Mouse (Mus musculus) stomach, embryonic 15.5 days (tissue): ENCODE data around the gene Rgs13. TPM values are rescaled to one million over a fixed set of nuclear protein-coding genes. Genes with fewer than 3 reads are reported as not detected.

Experiments used
- ATAC-seq: fragments of 200-750 bp; cut with Nextera tagmentation; 2 replicates; pipeline ENCODE4 v1.8.0; 2017; ENCODE audit warnings: low read depth, moderate number of reproducible peaks, moderate TSS enrichment; ENCODE audit not compliant: insufficient read depth, low FRiP score
- H3K27ac ChIP-seq: fragments of 300-500 bp; sonication (generic); 2 replicates; pipeline ENCODE4 v1.5.1; 2015; ENCODE audit warnings: mild to moderate bottlenecking, inconsistent platforms
- H3K27me3 ChIP-seq: fragments of 300-500 bp; sonication (generic); replicated peaks from 2 replicates; pipeline ENCODE4 v1.6.1; 2015; ENCODE audit warnings: inconsistent platforms
- H3K36me3 ChIP-seq: fragments of 300-500 bp; sonication (generic); 2 replicates; pipeline ENCODE4 v1.6.1; 2015; ENCODE audit warnings: inconsistent platforms
- H3K4me1 ChIP-seq: fragments of 300-500 bp; sonication (generic); 2 replicates; pipeline ENCODE4 v1.6.1; 2015; ENCODE audit warnings: inconsistent platforms
- H3K4me2 ChIP-seq: fragments of 300-500 bp; sonication (generic); 2 replicates; pipeline ENCODE4 v1.6.1; 2015; ENCODE audit warnings: mild to moderate bottlenecking, inconsistent platforms
- H3K4me3 ChIP-seq: fragments of 300-500 bp; sonication (generic); replicated peaks from 2 replicates; pipeline ENCODE4 v1.5.1; 2015; ENCODE audit warnings: inconsistent platforms
- H3K9ac ChIP-seq: fragments of 300-500 bp; sonication (generic); 2 replicates; pipeline ENCODE4 v1.6.1; 2015; ENCODE audit warnings: inconsistent platforms
- H3K9me3 ChIP-seq: fragments of 300-500 bp; sonication (generic); 2 replicates; pipeline ENCODE4 v1.6.1; 2016; ENCODE audit warnings: inconsistent platforms
- WGBS: fragments of 180-500 bp; shearing (Covaris S2); methylation state at CpG from one replicate; pipeline ENCODE4 v1.1.7; 2015; 5-methylcytosine and 5-hydroxymethylcytosine counted together
- polyA plus RNA-seq: library from polyadenylated mRNA; unstranded; fragments of >200 nt; fragmentation: Nextera tagmentation; extraction: Ambion mirVana; gene quantifications from 2 replicates; pipeline ENCODE4 v1.2.1, GENCODE M21; 2015

Gene Rgs13
- polyA plus RNA-seq, 1 experiment from 2014 or later, result 0.12 TPM

DNA sequence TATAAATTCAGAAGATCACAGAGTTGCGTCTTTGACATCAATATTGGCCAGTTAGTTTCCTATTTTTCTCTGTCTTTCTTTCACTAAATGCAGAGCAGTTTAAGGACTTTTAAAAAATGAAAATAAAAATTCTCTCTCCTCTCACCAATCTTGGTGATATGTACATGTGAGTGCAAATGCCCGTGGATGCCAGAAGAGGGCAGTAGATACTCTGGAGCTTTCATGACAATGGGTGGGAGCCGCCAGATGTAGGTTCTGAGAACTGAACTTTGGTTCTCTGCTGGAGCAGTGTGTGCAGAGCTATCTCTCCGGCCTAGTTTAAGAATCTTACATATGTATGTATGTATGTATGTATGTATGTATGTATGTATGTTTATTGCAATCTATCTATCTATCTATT is 2.4 kb upstream of the Rgs13 start:
- no peak for ATAC-seq
- WGBS, result 91% methylated on average over 4 of the region's 4 CpGs
- Histone ChIP-seq H3K36me3 (no peaks in the 10 kb centered on the region), H3K4me2 (no peak overlapping the region), H3K27ac (no peak overlapping the region), H3K27me3 (no peaks in the 10 kb centered on the region), H3K4me1 (no peaks in the 10 kb centered on the region), H3K4me3 (no peak overlapping the region), H3K9ac (no peak overlapping the region), H3K9me3 (no peaks in the 10 kb centered on the region)

DNA sequence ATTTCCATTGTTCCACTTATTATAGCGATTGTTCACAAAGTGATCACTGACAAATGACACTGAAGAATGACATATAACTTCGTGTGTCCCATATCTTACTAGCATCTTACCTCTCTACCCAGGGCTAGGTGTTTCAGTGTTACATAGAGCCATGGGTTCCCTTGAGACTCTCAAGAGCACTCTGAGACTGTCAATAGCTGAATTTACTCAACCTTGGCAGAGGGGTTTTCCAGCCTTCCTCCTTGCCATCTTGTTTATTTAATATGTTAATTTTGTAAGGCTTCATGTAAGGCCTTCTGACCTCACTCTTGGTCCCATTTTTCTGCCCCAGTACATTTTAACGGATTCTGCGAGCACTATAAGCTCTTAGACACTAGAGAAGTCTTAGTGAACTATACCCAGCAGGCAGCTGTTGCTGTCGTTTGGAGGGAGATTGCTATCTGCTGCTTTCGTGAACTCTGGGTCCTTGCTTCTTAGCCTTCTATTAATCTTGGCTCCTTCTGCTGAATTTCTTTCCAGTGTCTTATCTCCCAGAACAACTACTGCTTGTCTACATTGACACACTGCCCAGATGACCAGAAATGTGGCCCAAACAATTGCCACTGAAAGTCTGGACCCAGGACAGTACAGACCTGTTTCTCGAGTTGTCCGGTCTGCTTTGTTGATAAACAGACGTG is 1.2 kb upstream of the Rgs13 start:
- Histone ChIP-seq H3K4me1 (no peaks in the 10 kb centered on the region), H3K27me3 (no peaks in the 10 kb centered on the region), H3K27ac (no peak overlapping the region), H3K4me2 (no peak overlapping the region), H3K9ac (no peak overlapping the region), H3K36me3 (no peaks in the 10 kb centered on the region), H3K9me3 (no peaks in the 10 kb centered on the region), H3K4me3 (no peak overlapping the region)
- ATAC-seq, result no peak
- 65% methylated on average over 9 of the region's 9 CpGs for WGBS

- H3K9me3 ChIP-seq, result no peaks in the 10 kb centered on the region
- H3K4me1 ChIP-seq, result no peaks in the 10 kb centered on the region
- ATAC-seq, result no peak
- no peak overlapping the region for H3K4me3 ChIP-seq
- no peak overlapping the region for H3K9ac ChIP-seq
- H3K27me3 ChIP-seq, result no peaks in the 10 kb centered on the region
- no peak overlapping the region for H3K27ac ChIP-seq
- no peak overlapping the region for H3K4me2 ChIP-seq
- no peaks in the 10 kb centered on the region for H3K36me3 ChIP-seq
Measured at GRCm38 (mm10) chr1:144177620-144178019, 448 bp upstream of the Rgs13 start.

DNA sequence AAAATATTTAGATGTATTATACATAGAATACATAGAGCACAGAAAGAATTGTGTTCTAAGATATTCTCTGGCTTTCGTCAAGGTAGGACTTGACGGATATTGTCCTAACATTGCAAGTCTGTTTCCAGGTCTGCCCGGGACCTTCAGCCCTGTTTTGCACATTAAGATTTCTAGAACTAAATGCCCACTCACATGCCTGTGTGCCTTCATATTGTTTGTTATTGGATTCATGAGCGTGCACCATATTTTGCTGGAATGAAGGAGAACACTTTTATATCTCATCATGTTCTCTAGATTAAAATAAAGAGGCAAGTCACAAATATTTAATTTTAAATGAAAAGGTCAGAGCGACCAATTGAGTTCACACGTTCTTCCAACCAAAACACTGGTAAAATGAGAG is 2.4 kb downstream of the Rgs13 start:
- H3K27ac ChIP-seq, result no peak overlapping the region
- 79% methylated on average over 6 of the region's 6 CpGs for WGBS
- H3K27me3 ChIP-seq, result no peaks in the 10 kb centered on the region
- no peaks in the 10 kb centered on the region for H3K36me3 ChIP-seq
- no peak overlapping the region for H3K9ac ChIP-seq
- no peak for ATAC-seq
- H3K4me3 ChIP-seq, result no peak overlapping the region
- no peaks in the 10 kb centered on the region for H3K9me3 ChIP-seq
- no peak overlapping the region for H3K4me2 ChIP-seq
- no peaks in the 10 kb centered on the region for H3K4me1 ChIP-seq

DNA sequence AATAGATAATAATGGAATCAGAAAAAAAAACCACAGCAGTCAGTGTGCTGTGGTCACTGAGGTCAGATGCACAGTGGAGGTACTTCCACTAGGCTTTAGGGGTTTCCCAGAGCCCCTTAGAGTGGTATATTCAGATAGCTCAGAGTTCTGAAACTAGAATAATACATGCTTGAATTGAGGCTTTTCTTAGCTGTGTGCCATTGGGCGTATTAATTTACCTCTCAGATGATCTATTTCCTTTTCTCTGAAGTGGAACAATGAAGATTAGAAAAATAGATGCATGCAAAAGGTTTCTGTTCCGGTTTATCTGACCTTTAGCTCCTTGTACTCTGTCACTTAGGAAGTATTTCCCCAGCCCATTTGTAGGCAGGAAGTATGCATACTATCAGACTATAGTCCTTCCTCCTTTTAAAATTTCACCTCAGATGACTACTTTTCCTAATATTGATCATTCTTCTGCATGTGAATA is 3.6 kb downstream of the Rgs13 start:
- H3K9me3 ChIP-seq, result no peaks in the 10 kb centered on the region
- 73% methylated on average over 2 of the region's 2 CpGs for WGBS

GRCm38 (mm10) chr1:144168921-144169320 is 8.3 kb downstream of the Rgs13 start:
- Histone ChIP-seq H3K9me3 (no peaks in the 10 kb centered on the region), H3K27me3 (no peaks in the 10 kb centered on the region), H3K4me1 (no peaks in the 10 kb centered on the region), H3K4me2 (no peak overlapping the region), H3K9ac (no peak overlapping the region), H3K36me3 (no peaks in the 10 kb centered on the region), H3K4me3 (no peak overlapping the region), H3K27ac (no peak overlapping the region)
- no peak for ATAC-seq
- WGBS, result 81% methylated on average over 4 of the region's 4 CpGs

More for the DNA sequence above, 3.6 kb downstream of the Rgs13 start:
- no peak for ATAC-seq
- H3K36me3 ChIP-seq, result no peaks in the 10 kb centered on the region
- no peak overlapping the region for H3K4me3 ChIP-seq
- H3K27me3 ChIP-seq, result no peaks in the 10 kb centered on the region
- no peaks in the 10 kb centered on the region for H3K4me1 ChIP-seq
- no peak overlapping the region for H3K27ac ChIP-seq
- no peak overlapping the region for H3K4me2 ChIP-seq
- no peak overlapping the region for H3K9ac ChIP-seq

GRCm38 (mm10) chr1:144167761-144168160 is 9.4 kb downstream of the Rgs13 start:
- H3K27ac ChIP-seq, result no peak overlapping the region
- no peak for ATAC-seq
- no peaks in the 10 kb centered on the region for H3K27me3 ChIP-seq
- no peaks in the 10 kb centered on the region for H3K9me3 ChIP-seq
- no peak overlapping the region for H3K9ac ChIP-seq
- no peak overlapping the region for H3K4me3 ChIP-seq
- no peaks in the 10 kb centered on the region for H3K4me1 ChIP-seq
- no peaks in the 10 kb centered on the region for H3K36me3 ChIP-seq
- H3K4me2 ChIP-seq, result no peak overlapping the region
- WGBS, result 58% methylated on average over 1 of the region's 1 CpGs

DNA sequence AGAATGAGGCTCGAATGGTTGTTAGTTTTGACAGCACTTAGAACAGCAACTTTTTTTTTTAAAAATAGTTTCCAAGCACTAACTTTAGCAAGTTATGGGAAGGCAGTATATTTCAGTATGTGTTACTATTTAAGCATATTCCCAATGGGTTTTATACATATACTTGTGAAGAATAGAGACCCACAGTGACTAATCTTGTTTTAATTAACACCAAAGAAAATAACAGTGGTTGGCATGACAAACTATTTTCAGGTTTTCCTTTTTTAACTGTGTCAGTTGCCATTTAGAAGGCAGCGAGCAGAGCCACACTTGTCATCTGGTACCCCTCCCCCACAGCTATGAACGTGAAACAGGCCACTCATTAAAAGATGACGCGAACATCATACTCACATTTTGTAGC is 10.3 kb downstream of the Rgs13 start:
- H3K9ac ChIP-seq, result no peak overlapping the region
- 79% methylated on average over 5 of the region's 5 CpGs for WGBS
- ATAC-seq, result no peak
- H3K36me3 ChIP-seq, result no peaks in the 10 kb centered on the region
- no peaks in the 10 kb centered on the region for H3K27me3 ChIP-seq
- H3K27ac ChIP-seq, result no peak overlapping the region
- no peak overlapping the region for H3K4me2 ChIP-seq
- no peaks in the 10 kb centered on the region for H3K4me1 ChIP-seq
- no peaks in the 10 kb centered on the region for H3K9me3 ChIP-seq
- no peak overlapping the region for H3K4me3 ChIP-seq

- H3K4me1 ChIP-seq, result no peaks in the 10 kb centered on the region
- WGBS, result 91% methylated on average over 2 of the region's 2 CpGs
- H3K4me3 ChIP-seq, result no peak overlapping the region
- H3K4me2 ChIP-seq, result no peak overlapping the region
- no peaks in the 10 kb centered on the region for H3K9me3 ChIP-seq
- no peaks in the 10 kb centered on the region for H3K27me3 ChIP-seq
- H3K36me3 ChIP-seq, result no peaks in the 10 kb centered on the region
- no peak overlapping the region for H3K27ac ChIP-seq
- no peak overlapping the region for H3K9ac ChIP-seq
- ATAC-seq, result no peak
Measured at GRCm38 (mm10) chr1:144166275-144166674, 10.9 kb downstream of the Rgs13 start.

DNA sequence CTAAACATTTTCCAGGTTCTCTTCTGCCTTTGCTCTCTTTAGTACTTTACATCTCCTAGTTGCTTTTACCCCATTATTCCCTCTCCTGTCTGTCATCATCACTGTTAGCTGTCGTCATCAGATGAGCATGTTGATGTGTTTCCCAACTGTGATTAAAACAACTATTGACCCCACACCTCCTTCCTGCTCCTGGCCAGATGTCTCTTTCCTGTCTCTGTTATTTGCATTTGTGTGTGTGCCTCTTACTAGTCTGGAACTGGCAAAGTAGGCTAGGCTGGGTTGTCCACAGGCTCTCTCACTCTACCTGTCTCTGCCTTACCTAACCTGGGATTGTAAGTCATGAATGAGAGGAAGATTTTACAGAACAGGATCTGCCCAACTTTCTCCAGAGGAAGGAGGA is 24.6 kb downstream of the Rgs13 start:
- no peak overlapping the region for H3K4me2 ChIP-seq
- H3K27ac ChIP-seq, result no peak overlapping the region
- no peak overlapping the region for H3K4me3 ChIP-seq
- no peaks in the 10 kb centered on the region for H3K27me3 ChIP-seq
- no peak overlapping the region for H3K9ac ChIP-seq
- H3K4me1 ChIP-seq, result no peaks in the 10 kb centered on the region
- H3K9me3 ChIP-seq, result no peaks in the 10 kb centered on the region
- H3K36me3 ChIP-seq, result no peaks in the 10 kb centered on the region
- WGBS, result 41% methylated on average over 1 of the region's 1 CpGs
- ATAC-seq, result no peak

DNA sequence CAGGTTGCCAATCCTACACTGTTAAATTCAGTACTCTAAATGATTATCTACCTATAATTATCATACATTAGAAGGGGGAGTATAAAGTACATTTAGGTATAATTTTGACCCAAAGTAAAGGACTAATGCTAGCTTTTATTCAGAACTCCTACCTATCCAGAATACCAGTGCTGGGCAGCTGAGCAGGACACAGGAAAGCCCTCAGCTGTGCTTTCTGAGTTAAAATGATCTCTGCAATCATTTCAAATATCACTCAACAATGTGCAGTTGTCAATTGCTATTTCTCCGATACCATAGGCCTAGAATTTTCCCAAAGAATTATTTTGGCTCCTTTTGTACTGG is 25.0 kb downstream of the Rgs13 start:
- Histone ChIP-seq H3K4me3 (no peak overlapping the region), H3K27ac (no peak overlapping the region), H3K36me3 (no peaks in the 10 kb centered on the region), H3K9me3 (no peaks in the 10 kb centered on the region), H3K27me3 (no peaks in the 10 kb centered on the region), H3K9ac (no peak overlapping the region), H3K4me2 (no peak overlapping the region), H3K4me1 (no peaks in the 10 kb centered on the region)
- no peak for ATAC-seq
- WGBS, result 91% methylated on average over 1 of the region's 1 CpGs

- no peaks in the 10 kb centered on the region for H3K9me3 ChIP-seq
- no peak overlapping the region for H3K4me3 ChIP-seq
- no peak overlapping the region for H3K9ac ChIP-seq
- no peaks in the 10 kb centered on the region for H3K27me3 ChIP-seq
- no peak overlapping the region for H3K27ac ChIP-seq
- H3K36me3 ChIP-seq, result no peaks in the 10 kb centered on the region
- H3K4me2 ChIP-seq, result no peak overlapping the region
- ATAC-seq, result no peak
- WGBS, result 69% methylated on average over 5 of the region's 5 CpGs
- H3K4me1 ChIP-seq, result no peaks in the 10 kb centered on the region
Measured at GRCm38 (mm10) chr1:144151401-144152183, 25.6 kb downstream of the Rgs13 start.
